Mouse (Mus musculus) C3H10T1/2 (cell line): ENCODE measurements around the gene Olfr1009. TPM values are rescaled to one million over a fixed set of nuclear protein-coding genes. Genes with fewer than 3 reads are reported as not detected.

ENCODE experiments used
- polyA plus RNA-seq, 2 experiments: library from polyadenylated mRNA; unstranded; fragments of >200 nt; fragmentation: generic; extraction: Trizol; gene quantifications; one replicate each; pipeline ENCODE4 v1.2.1; 2012; ENCODE audit warnings: missing spikeins in 2 of 2

Olfr1009 gene
- polyA plus RNA-seq, result not detected

DNA sequence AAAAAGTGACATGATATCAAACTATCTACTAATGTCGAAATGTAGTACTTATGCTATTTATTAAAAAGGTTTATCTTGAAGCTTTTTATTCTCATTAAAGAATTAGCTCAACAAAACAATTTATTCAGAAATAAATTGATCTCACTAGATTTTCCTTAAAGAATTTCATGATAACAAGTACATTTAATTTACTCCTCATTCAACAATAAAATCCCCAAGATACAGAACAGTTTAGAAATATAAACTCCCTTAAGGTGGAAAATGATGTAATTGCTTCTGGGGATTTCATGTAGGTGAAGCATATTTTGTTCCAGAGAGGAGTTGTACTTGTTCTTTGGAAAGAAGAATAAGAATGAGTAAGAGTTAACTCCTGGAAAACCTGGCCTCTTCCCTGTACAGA, at the start of gene Olfr1009:
Olfr1009 (plus strand) TSS at position 301 of the 400 bp plus-strand sequence.

DNA sequence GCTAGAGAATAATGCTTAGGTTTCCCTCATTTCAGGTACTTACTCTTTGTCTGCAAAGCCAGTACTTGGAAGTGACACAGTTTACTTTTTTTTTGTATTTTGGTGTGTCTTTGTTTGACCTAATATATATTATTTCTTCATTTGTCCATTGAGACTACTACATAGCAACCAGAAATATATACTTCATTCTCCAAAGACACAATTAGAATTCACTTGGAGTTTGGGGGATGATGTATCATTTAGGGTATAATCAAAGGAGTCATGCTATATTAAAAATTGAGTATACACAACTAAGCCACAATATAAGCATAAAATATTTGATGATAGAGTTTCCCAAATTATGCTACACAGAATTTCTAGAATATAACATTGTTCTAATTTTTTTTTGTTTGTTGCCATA, 36.6 kb upstream of the Olfr1009 start, which contains the start of gene Olfr1006:
Olfr1006 (minus strand) TSS at position 101 of the 400 bp plus-strand sequence.

DNA sequence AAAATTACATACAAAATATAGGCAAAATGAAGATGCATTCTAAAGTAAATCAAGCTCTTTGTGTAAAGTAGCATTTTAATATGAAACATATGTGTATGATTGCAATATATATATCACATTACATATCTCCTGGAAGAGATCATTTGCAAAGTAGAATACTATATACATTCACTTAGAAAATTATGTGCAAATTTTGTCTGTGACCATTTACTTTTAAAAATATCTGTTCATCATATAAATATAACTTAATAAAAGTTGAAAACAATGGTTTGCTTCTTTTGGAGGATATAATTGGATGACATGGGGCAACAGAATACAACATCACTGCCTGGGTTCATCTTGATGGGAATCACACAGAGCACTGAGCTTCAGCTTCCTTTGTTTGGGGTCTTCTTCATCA, 26.1 kb upstream of the Olfr1009 start, which contains the start of gene Olfr1008:
Olfr1008 (plus strand) TSS at position 301 of the 400 bp plus-strand sequence.

DNA sequence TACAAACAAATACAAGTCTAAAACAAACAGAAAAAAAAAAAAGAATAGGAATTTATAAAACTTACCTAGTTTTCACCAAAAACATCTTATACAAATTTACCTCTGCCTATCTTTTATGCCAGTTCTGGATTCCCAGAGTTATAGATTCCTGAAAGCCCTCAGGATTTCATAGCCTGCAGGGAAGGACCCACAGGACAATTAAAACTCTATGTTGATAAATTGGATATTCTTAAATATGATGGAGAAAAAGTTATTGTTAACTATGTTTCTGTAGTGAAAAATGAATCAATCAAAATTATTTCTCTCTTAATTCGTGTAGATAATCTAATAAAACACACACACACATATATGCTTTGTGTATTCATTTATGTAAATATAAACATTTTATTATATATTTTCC, 47.4 kb downstream of the Olfr1009 start, which contains the start of gene Olfr1012:
Olfr1012 (minus strand) TSS at position 101 of the 400 bp plus-strand sequence.

DNA sequence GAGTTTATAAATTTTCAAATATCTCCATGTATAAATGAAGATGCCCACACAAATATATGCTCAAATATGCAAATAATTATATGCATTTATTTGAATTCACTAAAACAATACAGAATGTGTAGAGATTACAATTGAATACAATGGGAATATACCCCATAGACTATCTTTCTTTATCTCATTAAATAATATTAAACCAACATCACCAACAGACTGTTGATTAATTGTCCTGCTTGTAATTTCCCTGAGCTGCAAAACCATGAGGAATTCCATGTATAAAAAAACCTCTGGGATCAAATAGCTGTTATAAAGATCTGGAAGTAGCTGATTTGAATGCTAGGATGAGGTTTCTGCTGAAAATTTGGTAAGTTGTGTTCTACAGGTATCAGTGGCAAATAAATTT, 51.6 kb downstream of the Olfr1009 start, which contains the start of gene Olfr1013:
Olfr1013 (plus strand) TSS at position 301 of the 400 bp plus-strand sequence.

DNA sequence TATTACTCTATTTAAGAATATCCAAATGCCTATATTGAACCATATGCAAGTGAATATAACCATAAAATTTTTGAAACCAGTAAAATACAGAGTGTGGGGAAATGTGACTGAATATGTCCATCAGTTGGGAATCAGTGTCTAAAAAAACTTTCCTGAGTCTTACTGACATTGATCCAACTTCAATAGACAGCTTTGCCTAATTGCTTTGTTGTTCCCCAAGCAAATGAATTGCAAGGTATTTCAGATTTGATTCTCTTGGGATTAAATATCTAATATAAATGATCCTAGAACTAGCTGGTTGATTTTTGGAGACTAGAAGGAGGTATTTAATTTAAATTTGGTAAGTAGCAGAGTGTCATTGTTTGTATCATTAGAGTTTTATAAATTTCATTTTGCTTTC, 57.2 kb downstream of the Olfr1009 start, which contains the start of gene Olfr1014:
Olfr1014 (plus strand) TSS at position 301 of the 400 bp plus-strand sequence.

Other genes with a start within 250 kb of the Olfr1009 start
- gene 4833423E24Rik, start 196.4 kb upstream of the Olfr1009 start, polyA plus RNA-seq, result not detected
- gene Olfr996, start 136.2 kb upstream of the Olfr1009 start, polyA plus RNA-seq, result not detected
- not detected for gene Olfr998, start 126.5 kb upstream of the Olfr1009 start, polyA plus RNA-seq
- not detected for gene Olfr1000, start 103.5 kb upstream of the Olfr1009 start, polyA plus RNA-seq
- gene Olfr1002, start 64.7 kb upstream of the Olfr1009 start, polyA plus RNA-seq, result not detected
- gene Olfr154, start 51.0 kb upstream of the Olfr1009 start, polyA plus RNA-seq, result not detected
- not detected for gene Olfr1006, start 36.7 kb upstream of the Olfr1009 start, polyA plus RNA-seq
- not detected for gene Olfr1008, start 26.0 kb upstream of the Olfr1009 start, polyA plus RNA-seq
- gene Olfr1012, start 47.3 kb downstream of the Olfr1009 start, polyA plus RNA-seq, result not detected
- not detected for gene Olfr1013, start 51.7 kb downstream of the Olfr1009 start, polyA plus RNA-seq
- not detected for gene Olfr1014, start 57.3 kb downstream of the Olfr1009 start, polyA plus RNA-seq
- gene Olfr1015, start 66.6 kb downstream of the Olfr1009 start, polyA plus RNA-seq, result not detected
- not detected for gene Olfr1016, start 87.1 kb downstream of the Olfr1009 start, polyA plus RNA-seq
- gene Olfr1018, start 103.1 kb downstream of the Olfr1009 start, polyA plus RNA-seq, result not detected
- not detected for gene Olfr1019, start 130.1 kb downstream of the Olfr1009 start, polyA plus RNA-seq
- not detected for gene Olfr1020, start 131.6 kb downstream of the Olfr1009 start, polyA plus RNA-seq
- not detected for gene Olfr1022, start 153.2 kb downstream of the Olfr1009 start, polyA plus RNA-seq
- gene Olfr1023, start 170.2 kb downstream of the Olfr1009 start, polyA plus RNA-seq, result not detected
- gene Olfr1024, start 189.6 kb downstream of the Olfr1009 start, polyA plus RNA-seq, result not detected
- not detected for gene Olfr1025-ps1, start 199.8 kb downstream of the Olfr1009 start, polyA plus RNA-seq
- not detected for gene Olfr1026, start 206.1 kb downstream of the Olfr1009 start, polyA plus RNA-seq
- gene Olfr1028, start 235.0 kb downstream of the Olfr1009 start, polyA plus RNA-seq, result not detected